Mouse (Mus musculus): ENCODE data around the gene Qpct. TPM values are rescaled to one million over a fixed set of nuclear protein-coding genes. Genes with fewer than 3 reads are reported as not detected.
A peak's percentile ranks its signal among the peaks of the same experiment; 100 is the strongest.
"Not testable (repeated sequence)": the region's sequence is repeated elsewhere in the genome, so short reads cannot be mapped to it uniquely, and the experiment has no call there.

Qpct gene
- polyA plus RNA-seq, 1 experiment from 2014 or later: 7.3 TPM

DNA sequence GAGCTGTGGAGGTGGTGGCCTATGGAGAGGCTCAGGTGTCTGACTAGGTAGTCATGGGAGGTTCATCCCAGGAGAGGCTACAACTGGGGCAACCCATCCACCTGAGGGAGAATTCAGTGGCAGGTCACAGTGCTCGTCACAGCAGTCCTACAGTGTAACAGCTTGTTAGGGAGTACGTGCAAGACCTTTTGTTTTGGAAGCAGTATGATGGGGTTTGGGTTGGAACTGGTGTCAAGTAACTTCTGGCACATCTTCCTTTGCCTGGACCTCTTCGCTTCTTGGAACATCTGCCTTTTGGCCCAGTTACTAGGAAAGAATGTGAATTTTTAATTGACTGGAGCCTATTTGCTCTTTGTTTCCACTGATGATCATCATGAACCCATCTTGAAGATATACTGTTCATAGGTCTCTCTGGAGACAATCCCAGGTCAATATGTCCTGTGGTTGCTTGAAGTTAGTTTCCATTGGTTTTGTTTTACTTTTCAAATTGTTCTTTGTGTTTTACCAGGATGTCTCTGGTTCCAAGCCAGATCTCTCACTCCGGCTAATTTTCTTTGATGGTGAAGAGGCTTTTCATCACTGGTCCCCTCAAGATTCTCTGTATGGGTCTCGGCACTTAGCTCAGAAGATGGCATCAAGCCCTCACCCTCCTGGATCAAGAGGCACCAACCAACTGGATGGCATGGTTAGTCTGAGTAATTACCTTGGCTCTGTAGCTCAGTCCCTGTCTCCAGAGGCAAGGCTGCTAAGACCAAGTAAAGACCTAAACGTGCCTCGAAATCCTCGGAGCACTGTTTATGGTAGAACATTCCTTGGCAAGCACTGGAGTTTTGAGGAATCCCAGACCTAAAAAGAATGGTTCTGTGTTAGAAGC, 25.5 kb downstream of the Qpct start:
- WGBS: 79% methylated on average over 8 of the region's 8 CpGs
- H3K4me1 ChIP-seq: no peaks in the 10 kb centered on the region
- no peak for ATAC-seq (ENCODE audit: insufficient number of reproducible peaks, insufficient read depth, low FRiP score, low TSS enrichment, low read depth)

GRCm38 (mm10) chr17:79077848-79078146, 26.1 kb downstream of the Qpct start:
- ATAC-seq (ENCODE audit: insufficient number of reproducible peaks, insufficient read depth, low FRiP score, low TSS enrichment, low read depth): no peak
- Histone ChIP-seq H3K4me2 (no peak overlapping the region), H3K4me1 (no peaks in the 10 kb centered on the region), H3K4me3 (no peak overlapping the region), H3K9ac (no peak overlapping the region), H3K27ac (no peak overlapping the region), H3K9me3 (no peaks in the 10 kb centered on the region), H3K27me3 (no peaks in the 10 kb centered on the region), H3K36me3 (no peaks in the 10 kb centered on the region)
- WGBS: 90% methylated on average over 1 of the region's 1 CpGs

More for the DNA sequence above, 25.5 kb downstream of the Qpct start:
- no peaks in the 10 kb centered on the region for H3K36me3 ChIP-seq
- no peak overlapping the region for H3K9ac ChIP-seq
- no peak overlapping the region for H3K27ac ChIP-seq
- no peak overlapping the region for H3K4me3 ChIP-seq
- H3K4me2 ChIP-seq: no peak overlapping the region
- H3K27me3 ChIP-seq: no peaks in the 10 kb centered on the region
- H3K9me3 ChIP-seq: no peaks in the 10 kb centered on the region

- no peaks in the 10 kb centered on the region for H3K9me3 ChIP-seq
- H3K9ac ChIP-seq: no peak overlapping the region
- H3K4me3 ChIP-seq: no peak overlapping the region
- no peak for ATAC-seq (ENCODE audit: insufficient number of reproducible peaks, insufficient read depth, low FRiP score, low TSS enrichment, low read depth)
- H3K36me3 ChIP-seq: no peaks in the 10 kb centered on the region
- 86% methylated on average over 8 of the region's 8 CpGs for WGBS
- H3K27me3 ChIP-seq: no peaks in the 10 kb centered on the region
- no peak overlapping the region for H3K27ac ChIP-seq
- H3K4me2 ChIP-seq: no peak overlapping the region
- H3K4me1 ChIP-seq: no peaks in the 10 kb centered on the region
Measured at GRCm38 (mm10) chr17:79078248-79078647, 26.5 kb downstream of the Qpct start.

DNA sequence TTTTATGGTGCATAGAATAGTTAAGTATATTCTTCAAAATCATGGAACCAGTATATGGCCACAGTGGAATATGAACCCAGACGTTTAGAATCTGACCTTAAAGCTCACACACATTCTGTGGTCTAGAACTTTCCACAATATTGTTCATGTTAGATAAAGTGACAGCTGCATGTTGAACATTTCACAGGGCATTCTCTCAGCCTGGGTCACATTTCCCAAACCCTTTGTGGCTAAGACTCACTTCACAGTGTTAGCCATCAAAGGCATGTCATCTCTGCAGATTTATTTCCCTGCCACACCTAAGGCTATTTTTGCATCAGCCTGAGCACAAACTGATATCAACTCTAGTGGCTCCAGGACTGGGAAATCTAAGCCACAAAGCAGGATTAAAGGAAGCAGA, 40.0 kb downstream of the Qpct start:
- no peak overlapping the region for H3K9ac ChIP-seq
- no peak overlapping the region for H3K4me3 ChIP-seq
- 26% methylated on average over 1 of the region's 1 CpGs for WGBS
- ATAC-seq (ENCODE audit: insufficient number of reproducible peaks, insufficient read depth, low FRiP score, low TSS enrichment, low read depth): no peak
- no peak overlapping the region for H3K4me2 ChIP-seq
- H3K4me1 ChIP-seq: peaks cover 13% of the 10 kb centered on the region; the same call in 1 of the 2 replicates
- no peaks in the 10 kb centered on the region for H3K27me3 ChIP-seq
- H3K27ac ChIP-seq: no peak overlapping the region
- H3K9me3 ChIP-seq: no peaks in the 10 kb centered on the region
- H3K36me3 ChIP-seq: no peaks in the 10 kb centered on the region

DNA sequence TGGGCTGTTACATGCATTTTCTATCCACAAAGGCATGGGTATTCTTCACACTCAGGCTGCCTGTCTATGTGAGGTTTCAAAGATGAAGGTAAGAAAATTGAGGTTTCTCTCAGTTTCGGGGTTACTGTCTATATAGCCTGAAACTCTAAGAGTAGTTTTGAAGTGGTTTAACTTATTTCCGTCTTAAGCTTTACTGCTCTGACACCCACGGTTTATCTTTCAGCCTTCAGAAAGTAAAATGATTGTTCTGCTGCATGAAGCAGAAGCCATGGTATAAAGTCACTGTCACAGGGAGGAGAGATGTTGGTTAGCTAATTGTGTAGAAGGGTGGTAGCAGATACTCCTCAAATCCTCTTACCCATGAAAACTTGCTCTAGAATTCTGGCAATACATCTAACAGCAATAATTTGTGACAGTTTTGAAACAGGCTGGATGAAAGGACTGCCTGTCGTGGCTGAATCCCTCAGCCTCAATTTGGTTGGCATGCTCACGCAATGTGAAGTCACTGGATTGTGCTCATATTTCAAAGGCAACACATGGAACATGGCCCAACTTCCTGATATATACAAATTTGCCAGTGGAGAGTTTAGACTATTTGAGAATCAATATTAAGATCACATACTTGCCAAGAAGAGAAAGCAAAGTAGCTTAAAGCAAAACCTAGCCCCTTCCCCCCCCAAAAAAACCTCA, 41.7 kb downstream of the Qpct start:
- Histone ChIP-seq H3K4me2 (no peak overlapping the region), H3K9me3 (no peaks in the 10 kb centered on the region), H3K4me3 (no peak overlapping the region), H3K4me1 (peaks cover 13% of the 10 kb centered on the region; the same call in 1 of the 2 replicates), H3K36me3 (no peaks in the 10 kb centered on the region), H3K27me3 (no peaks in the 10 kb centered on the region), H3K9ac (no peak overlapping the region), H3K27ac (no peak overlapping the region)
- WGBS: 33% methylated on average over 5 of the region's 5 CpGs
- ATAC-seq (ENCODE audit: insufficient number of reproducible peaks, insufficient read depth, low FRiP score, low TSS enrichment, low read depth): no peak

- 81% methylated on average over 2 of the region's 2 CpGs for WGBS
- ATAC-seq (ENCODE audit: insufficient number of reproducible peaks, insufficient read depth, low FRiP score, low TSS enrichment, low read depth): no peak
- Histone ChIP-seq H3K4me2 (no peak overlapping the region), H3K4me3 (no peak overlapping the region), H3K4me1 (peaks cover 13% of the 10 kb centered on the region; the same call in 1 of the 2 replicates), H3K9ac (no peak overlapping the region), H3K9me3 (no peaks in the 10 kb centered on the region), H3K36me3 (no peaks in the 10 kb centered on the region), H3K27me3 (no peaks in the 10 kb centered on the region), H3K27ac (no peak overlapping the region)
Measured at GRCm38 (mm10) chr17:79095624-79096023, 43.9 kb downstream of the Qpct start.

DNA sequence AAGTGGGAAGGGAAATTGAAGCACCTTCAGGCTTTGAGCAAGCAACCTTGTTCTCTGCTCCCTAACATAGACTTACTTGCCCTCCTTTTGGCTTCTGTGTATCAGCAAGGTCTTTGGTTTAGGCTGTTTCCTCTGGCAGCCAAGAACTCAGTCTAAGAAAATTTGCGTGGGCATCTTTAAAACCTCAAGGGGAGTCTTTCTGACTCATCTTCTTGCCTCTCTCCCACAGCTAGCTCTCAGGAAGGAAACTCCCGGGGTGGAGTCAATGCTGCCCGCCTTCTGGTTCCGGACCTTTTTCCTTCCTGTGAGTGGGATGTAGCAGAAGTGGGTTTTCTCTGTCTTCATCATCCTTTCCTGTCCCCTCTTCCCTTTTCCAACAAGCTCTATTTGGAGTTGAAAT, 48.2 kb downstream of the Qpct start:
- Histone ChIP-seq H3K4me3 (no peak overlapping the region), H3K36me3 (no peaks in the 10 kb centered on the region), H3K4me1 (no peaks in the 10 kb centered on the region), H3K27me3 (no peaks in the 10 kb centered on the region), H3K9me3 (no peaks in the 10 kb centered on the region), H3K9ac (no peak overlapping the region), H3K27ac (no peak overlapping the region), H3K4me2 (no peak overlapping the region)
- 84% methylated on average over 4 of the region's 4 CpGs for WGBS
- no peak for ATAC-seq (ENCODE audit: insufficient number of reproducible peaks, insufficient read depth, low FRiP score, low TSS enrichment, low read depth)

DNA sequence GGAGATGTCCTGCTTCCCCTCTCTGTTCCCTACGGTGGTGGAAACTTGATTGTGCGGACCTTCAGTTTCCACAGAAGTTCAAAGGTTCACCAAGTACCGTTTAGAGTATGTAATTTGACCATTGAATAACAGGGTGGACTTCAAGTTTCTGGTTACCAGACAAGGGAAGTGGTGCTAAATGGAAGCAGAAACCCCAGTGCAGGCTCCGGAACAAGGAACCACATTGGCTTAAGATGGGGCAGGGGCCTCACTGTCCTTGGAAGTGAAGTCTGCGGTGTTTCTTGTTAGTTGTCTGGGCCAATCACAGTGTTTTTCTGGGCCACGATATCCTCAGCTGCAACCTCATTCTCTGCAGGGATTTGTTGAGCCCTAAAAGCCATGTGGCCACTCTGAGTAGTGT, 56.5 kb downstream of the Qpct start:
- H3K27ac ChIP-seq: no peak overlapping the region
- no peaks in the 10 kb centered on the region for H3K27me3 ChIP-seq
- no peaks in the 10 kb centered on the region; the same call in 1 of the 2 replicates for H3K4me1 ChIP-seq
- 30% methylated on average over 6 of the region's 6 CpGs for WGBS
- H3K4me2 ChIP-seq: no peak overlapping the region
- no peak for ATAC-seq (ENCODE audit: insufficient number of reproducible peaks, insufficient read depth, low FRiP score, low TSS enrichment, low read depth)
- H3K4me3 ChIP-seq: no peak overlapping the region
- no peak overlapping the region for H3K9ac ChIP-seq
- no peaks in the 10 kb centered on the region for H3K36me3 ChIP-seq
- H3K9me3 ChIP-seq: no peaks in the 10 kb centered on the region

DNA sequence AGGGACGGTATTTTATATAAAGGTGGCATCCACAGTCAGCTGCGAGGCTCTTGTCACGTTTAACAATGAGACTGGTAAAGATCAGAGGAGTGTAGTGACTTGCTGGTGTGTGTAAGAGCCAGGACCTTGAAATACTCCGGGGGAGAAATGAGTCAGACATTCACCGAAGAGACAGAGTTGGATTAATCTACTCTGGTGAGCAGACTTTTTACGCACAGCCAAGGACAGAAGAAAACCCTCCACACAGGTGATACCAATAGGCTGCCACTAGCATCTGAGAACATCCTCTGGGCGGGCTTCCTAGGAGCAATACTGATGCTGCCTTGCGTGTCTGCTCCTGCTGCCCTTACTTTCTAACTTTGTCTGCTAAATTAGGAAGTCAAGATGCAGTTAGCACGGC, 57.9 kb downstream of the Qpct start:
- Histone ChIP-seq H3K27me3 (no peaks in the 10 kb centered on the region), H3K4me1 (no peaks in the 10 kb centered on the region; the same call in 1 of the 2 replicates), H3K4me3 (no peak overlapping the region), H3K4me2 (no peak overlapping the region), H3K27ac (no peak overlapping the region), H3K9me3 (no peaks in the 10 kb centered on the region), H3K9ac (no peak overlapping the region), H3K36me3 (no peaks in the 10 kb centered on the region)
- whole genome bisulfite sequencing: 77% methylated on average over 9 of the region's 9 CpGs
- no peak for ATAC-seq (ENCODE audit: insufficient number of reproducible peaks, insufficient read depth, low FRiP score, low TSS enrichment, low read depth)

- no peaks in the 10 kb centered on the region for H3K27me3 ChIP-seq
- no peak overlapping the region for H3K4me3 ChIP-seq
- H3K36me3 ChIP-seq: no peaks in the 10 kb centered on the region
- no peak overlapping the region for H3K9ac ChIP-seq
- no peaks in the 10 kb centered on the region for H3K9me3 ChIP-seq
- no peaks in the 10 kb centered on the region; the same call in 1 of the 2 replicates for H3K4me1 ChIP-seq
- ATAC-seq (ENCODE audit: insufficient number of reproducible peaks, insufficient read depth, low FRiP score, low TSS enrichment, low read depth): 0 out of 2 replicates have a peak, but pooled peaks have one; percentile 15
- no peak overlapping the region for H3K4me2 ChIP-seq
- 15% methylated on average over 5 of the region's 5 CpGs for WGBS
- H3K27ac ChIP-seq: no peak overlapping the region
Measured at GRCm38 (mm10) chr17:79110936-79111348, 59.2 kb downstream of the Qpct start.

DNA sequence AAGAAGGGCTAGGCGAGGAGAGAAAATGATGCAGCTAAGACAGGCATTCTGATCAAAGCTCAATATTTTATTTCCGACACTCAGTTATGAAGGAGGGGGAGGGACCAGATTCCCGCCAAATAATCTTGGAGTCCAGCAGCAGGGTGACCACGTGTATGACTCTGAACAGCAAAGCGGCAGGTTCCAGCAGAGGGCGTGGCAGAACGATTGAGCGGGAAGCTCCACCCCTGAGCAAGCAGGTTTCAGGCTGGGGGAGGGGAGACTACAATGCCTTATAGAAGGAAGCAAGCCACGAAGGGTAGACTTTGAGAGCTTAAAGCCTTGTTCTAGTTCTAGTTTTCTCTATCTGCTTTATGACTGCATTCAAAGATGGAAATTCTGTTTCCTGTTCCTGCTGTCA, 63.5 kb downstream of the Qpct start:
- ATAC-seq (ENCODE audit: insufficient number of reproducible peaks, insufficient read depth, low FRiP score, low TSS enrichment, low read depth); H3K27ac ChIP-seq; H3K9me3 ChIP-seq; H3K4me2 ChIP-seq; H3K4me1 ChIP-seq; H3K27me3 ChIP-seq; H3K4me3 ChIP-seq; H3K36me3 ChIP-seq; H3K9ac ChIP-seq: not testable (repeated sequence)
- WGBS: 52% methylated on average over 9 of the region's 9 CpGs

GRCm38 (mm10) chr17:79119066-79119465, 67.4 kb downstream of the Qpct start:
- 69% methylated on average over 1 of the region's 1 CpGs for WGBS
- no peak overlapping the region for H3K27ac ChIP-seq

More at GRCm38 (mm10) chr17:79119066-79119465, 67.4 kb downstream of the Qpct start:
- no peaks in the 10 kb centered on the region for H3K36me3 ChIP-seq
- no peak for ATAC-seq (ENCODE audit: insufficient number of reproducible peaks, insufficient read depth, low FRiP score, low TSS enrichment, low read depth)
- no peak overlapping the region for H3K9ac ChIP-seq
- H3K4me3 ChIP-seq: no peak overlapping the region
- peaks cover 6% of the 10 kb centered on the region; the same call in 1 of the 2 replicates for H3K9me3 ChIP-seq
- H3K4me1 ChIP-seq: no peaks in the 10 kb centered on the region
- no peaks in the 10 kb centered on the region for H3K27me3 ChIP-seq
- no peak overlapping the region for H3K4me2 ChIP-seq

Measured in embryonic facial prominence, embryonic 13.5 days (tissue).